Mouse (Mus musculus) layer of hippocampus, postnatal 36 days (tissue): ENCODE measurements at regions not wholly inside any gene's neighbourhood (a gene's known extent, or its start where the extent isn't known, plus 50 kb on each side); places are given as distances from the start of the nearest gene placed in this dataset.

ENCODE experiments used
- DNase-seq, 2 experiments: peaks; one replicate each; pipeline ENCODE4 v3.0.0; 2022

DNA sequence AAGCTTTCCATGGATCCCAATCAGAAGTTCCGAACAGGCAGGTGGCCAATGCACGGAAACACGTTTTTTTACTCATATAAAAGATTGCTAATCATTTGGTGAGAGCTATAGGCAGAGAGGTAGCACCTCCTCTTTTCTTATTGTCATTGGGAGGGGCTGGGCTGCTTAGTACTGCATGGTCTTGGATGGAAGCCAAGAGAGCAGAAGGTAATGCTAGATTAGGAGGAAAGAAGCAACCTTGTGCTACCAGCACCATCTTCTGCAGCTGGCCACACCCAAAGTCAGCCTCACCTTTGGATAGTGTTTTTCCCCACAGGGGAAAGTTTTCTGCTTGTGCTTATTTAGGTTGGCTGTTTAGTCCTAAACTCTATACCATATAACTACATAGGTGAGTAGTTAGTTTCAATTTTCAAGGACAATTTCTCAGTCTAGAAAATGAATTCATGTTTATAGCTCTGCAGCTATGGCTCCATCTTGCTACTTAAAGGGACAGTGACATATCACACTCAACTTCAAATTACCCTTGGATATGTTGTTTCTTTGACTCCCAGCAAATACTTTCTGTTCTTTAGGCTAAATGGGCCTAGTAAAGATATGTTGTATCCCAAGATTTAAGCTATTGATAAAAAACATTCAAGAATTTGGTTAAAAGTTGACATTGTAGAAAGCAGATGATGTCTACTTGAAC is 66.6 kb upstream of the Lcorl start:
- no peak for DNase-seq
